Mouse (Mus musculus) kidney, embryonic 14.5 days (tissue): ENCODE data around the gene Zdhhc7. TPM values are rescaled to one million over a fixed set of nuclear protein-coding genes. Genes with fewer than 3 reads are reported as not detected.

Experiments used
- ATAC-seq: fragments of 200-750 bp; cut with Nextera tagmentation; 2 replicates; pipeline ENCODE4 v1.8.0; 2017; ENCODE audit warnings: moderate number of reproducible peaks, mild to moderate bottlenecking, moderate TSS enrichment, moderate library complexity; ENCODE audit not compliant: low FRiP score, low TSS enrichment
- H3K27ac ChIP-seq: fragments of 300-500 bp; sonication (generic); 2 replicates; pipeline ENCODE4 v1.5.1; 2014; ENCODE audit warnings: low read depth, mild to moderate bottlenecking, low read length, moderate library complexity, mixed read lengths
- H3K27me3 ChIP-seq: fragments of 300-500 bp; sonication (generic); 2 replicates; pipeline ENCODE4 v1.6.1; 2014; ENCODE audit warnings: mild to moderate bottlenecking, low read length; ENCODE audit not compliant: control insufficient read depth, insufficient read depth
- H3K36me3 ChIP-seq: fragments of 300-500 bp; sonication (generic); 2 replicates; pipeline ENCODE4 v1.6.1; 2014; ENCODE audit warnings: low read length, mixed read lengths; ENCODE audit not compliant: control insufficient read depth, insufficient read depth
- H3K4me1 ChIP-seq: fragments of 300-500 bp; sonication (generic); 2 replicates; pipeline ENCODE4 v1.6.1; 2014; ENCODE audit warnings: low read length, mixed read lengths; ENCODE audit not compliant: control insufficient read depth, insufficient read depth
- H3K4me2 ChIP-seq: fragments of 300-500 bp; sonication (generic); replicated peaks from 2 replicates; pipeline ENCODE4 v1.6.1; 2014; ENCODE audit warnings: low read depth, mild to moderate bottlenecking, low read length
- H3K4me3 ChIP-seq: fragments of 300-500 bp; sonication (generic); 2 replicates; pipeline ENCODE4 v1.5.1; 2014; ENCODE audit warnings: mild to moderate bottlenecking, low read length
- H3K9ac ChIP-seq: fragments of 300-500 bp; sonication (generic); 2 replicates; pipeline ENCODE4 v1.6.1; 2014; ENCODE audit warnings: low read depth, mild to moderate bottlenecking, low read length, moderate library complexity
- H3K9me3 ChIP-seq: fragments of 300-500 bp; sonication (generic); 2 replicates; pipeline ENCODE4 v1.6.1; 2016; ENCODE audit warnings: low read length; ENCODE audit not compliant: control insufficient read depth
- WGBS: fragments of 180-500 bp; shearing (Covaris S2); extraction: QIAGEN DNeasy Blood & Tissue Kit; methylation state at CpG from one replicate; pipeline ENCODE4 v1.1.7; 2014; 5-methylcytosine and 5-hydroxymethylcytosine counted together
- polyA plus RNA-seq: library from polyadenylated mRNA; unstranded; fragments of >200 nt; fragmentation: Nextera tagmentation; extraction: Ambion mirVana; gene quantifications from 2 replicates; pipeline ENCODE4 v1.2.1, GENCODE M21; 2014

The Zdhhc7 gene
- polyA plus RNA-seq, 1 experiment from 2014 or later: 31.0 TPM

DNA sequence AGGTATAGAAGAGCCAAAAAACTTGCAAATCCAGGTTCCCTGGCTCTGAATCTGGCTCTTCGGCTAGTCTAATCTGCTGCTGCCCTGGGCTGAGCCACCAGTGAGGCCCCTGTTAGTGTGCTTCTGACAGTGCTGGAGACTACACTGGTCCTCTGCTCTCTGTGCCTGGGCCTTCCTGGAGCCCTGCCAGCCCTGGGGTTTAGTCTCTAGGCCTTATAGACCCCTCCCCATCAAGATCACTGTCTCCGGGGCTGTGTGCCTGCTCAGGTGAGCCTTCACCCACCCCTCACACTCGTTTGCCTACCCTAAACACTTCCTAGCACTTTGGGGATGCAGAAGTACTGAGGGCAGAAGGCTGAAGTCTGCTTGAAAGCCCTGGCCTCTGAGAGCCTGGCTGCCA lies 18.1 kb upstream of the Zdhhc7 start:
- WGBS: 67% methylated on average over 3 of the region's 3 CpGs
- Histone ChIP-seq H3K4me2 (no peak overlapping the region), H3K9ac (no peak overlapping the region), H3K4me3 (no peak overlapping the region), H3K36me3 (no peaks in the 10 kb centered on the region), H3K27me3 (peaks cover 18% of the 10 kb centered on the region), H3K4me1 (peaks cover 4% of the 10 kb centered on the region; the same call in 1 of the 2 replicates), H3K27ac (no peak overlapping the region), H3K9me3 (no peaks in the 10 kb centered on the region)
- no peak for ATAC-seq

- Histone ChIP-seq H3K4me3 (no peak overlapping the region), H3K4me1 (peaks cover 6% of the 10 kb centered on the region; the same call in 1 of the 2 replicates), H3K36me3 (no peaks in the 10 kb centered on the region), H3K9ac (no peak overlapping the region), H3K4me2 (no peak overlapping the region), H3K9me3 (no peaks in the 10 kb centered on the region), H3K27ac (no peak overlapping the region), H3K27me3 (peaks cover 22% of the 10 kb centered on the region)
- ATAC-seq: no peak
- 76% methylated on average over 5 of the region's 5 CpGs for WGBS
These were observed 17.6 kb upstream of the Zdhhc7 start for GRCm38 (mm10) chr8:120118847-120119246.

- ATAC-seq: no peak
- Histone ChIP-seq H3K9ac (no peak overlapping the region), H3K36me3 (no peaks in the 10 kb centered on the region), H3K4me1 (peaks cover 7% of the 10 kb centered on the region; the same call in 1 of the 2 replicates), H3K4me2 (no peak overlapping the region), H3K9me3 (no peaks in the 10 kb centered on the region), H3K4me3 (no peak overlapping the region), H3K27me3 (peaks cover 22% of the 10 kb centered on the region), H3K27ac (no peak overlapping the region)
- WGBS: 59% methylated on average over 9 of the region's 9 CpGs
These were observed 16.9 kb upstream of the Zdhhc7 start for GRCm38 (mm10) chr8:120118162-120118561.

- Histone ChIP-seq H3K9ac (no peak overlapping the region), H3K4me1 (peaks cover 12% of the 10 kb centered on the region; the same call in 1 of the 2 replicates), H3K9me3 (no peaks in the 10 kb centered on the region), H3K36me3 (no peaks in the 10 kb centered on the region), H3K4me3 (no peak overlapping the region), H3K4me2 (no peak overlapping the region), H3K27ac (no peak overlapping the region), H3K27me3 (peaks cover 22% of the 10 kb centered on the region)
- no peak for ATAC-seq
- WGBS: 69% methylated on average over 7 of the region's 7 CpGs
These were observed 15.3 kb upstream of the Zdhhc7 start for GRCm38 (mm10) chr8:120116600-120116999.

- WGBS: under 1% methylated on average over 46 of the region's 46 CpGs
- H3K4me2 ChIP-seq: peak overlapping the region; percentile 67
These were observed 13.1 kb upstream of the Zdhhc7 start for GRCm38 (mm10) chr8:120114315-120114841.

DNA sequence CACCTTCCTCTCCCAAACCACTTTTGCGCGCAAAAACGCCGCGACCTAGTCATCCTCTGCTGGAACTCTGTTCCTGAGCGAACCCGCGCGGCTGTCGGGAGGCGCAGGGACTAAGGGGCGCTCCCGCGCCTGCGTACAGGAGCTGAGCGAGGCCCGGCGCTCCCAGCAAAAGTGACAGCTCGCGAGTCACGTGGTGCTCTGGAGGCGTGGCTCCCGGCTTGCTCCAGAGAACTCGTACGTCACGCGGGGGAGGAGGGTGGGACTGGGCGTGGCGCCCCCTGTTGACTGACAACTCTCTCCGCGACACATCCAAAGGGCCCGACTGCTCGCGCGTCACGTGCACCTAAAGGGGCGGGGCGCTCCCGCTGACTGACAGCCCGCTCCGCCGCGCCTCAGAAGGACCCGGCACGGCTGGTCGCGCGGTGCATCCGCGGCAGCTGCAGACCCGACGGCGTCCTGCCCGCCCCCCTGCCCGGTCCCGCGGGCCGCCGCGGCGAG lies 12.5 kb upstream of the Zdhhc7 start, which contains the start of gene 6430548M08Rik:
6430548M08Rik (plus strand) TSS at position 395 of the 498 bp plus-strand sequence.
- H3K4me3 ChIP-seq: peak within 1 kb of the TSS; percentile 70
- H3K27ac ChIP-seq: peak within 1 kb of the TSS; percentile 76
- peaks cover 12% of the 10 kb centered on the region; the same call in 1 of the 2 replicates for H3K4me1 ChIP-seq
- peak; percentile 96 for ATAC-seq
- H3K27me3 ChIP-seq: peaks cover 22% of the 10 kb centered on the region
- peak within 1 kb of the TSS; percentile 67 for H3K4me2 ChIP-seq
- peak within 1 kb of the TSS; percentile 63 for H3K9ac ChIP-seq
- WGBS: under 1% methylated on average over 60 of the region's 61 CpGs
- no peaks in the 10 kb centered on the region for H3K9me3 ChIP-seq
- H3K36me3 ChIP-seq: no peaks in the 10 kb centered on the region

More at GRCm38 (mm10) chr8:120114315-120114841, 13.1 kb upstream of the Zdhhc7 start:
- H3K4me3 ChIP-seq: peak overlapping the region; percentile 70
- H3K9me3 ChIP-seq: no peaks in the 10 kb centered on the region
- peak; percentile 75 for ATAC-seq
- peak overlapping the region; percentile 63 for H3K9ac ChIP-seq
- H3K4me1 ChIP-seq: peaks cover 12% of the 10 kb centered on the region; the same call in 1 of the 2 replicates
- H3K27me3 ChIP-seq: peaks cover 22% of the 10 kb centered on the region
- H3K27ac ChIP-seq: no peak overlapping the region
- no peaks in the 10 kb centered on the region for H3K36me3 ChIP-seq

DNA sequence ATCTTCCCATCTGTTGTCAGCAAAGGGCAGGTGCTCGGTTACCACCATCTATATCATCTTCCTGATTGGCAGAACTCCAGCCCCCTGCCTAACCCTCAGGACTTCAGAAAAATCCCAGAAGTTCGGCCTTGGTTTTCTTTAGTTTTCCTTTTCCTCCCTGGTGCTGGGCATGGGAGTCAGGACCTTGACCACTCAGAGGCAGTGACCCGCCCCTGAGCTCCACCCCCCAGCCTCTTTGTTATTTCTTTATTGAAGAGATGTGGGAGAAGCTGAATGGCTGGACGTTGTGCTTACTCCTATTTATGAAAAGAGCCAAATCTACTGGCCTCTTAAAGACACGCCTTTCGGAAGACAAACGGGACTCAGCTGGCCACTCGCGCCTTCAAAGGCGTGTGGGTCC lies 12.0 kb upstream of the Zdhhc7 start:
- Histone ChIP-seq H3K4me1 (peaks cover 12% of the 10 kb centered on the region; the same call in 1 of the 2 replicates), H3K9me3 (no peaks in the 10 kb centered on the region), H3K36me3 (no peaks in the 10 kb centered on the region), H3K4me2 (peak overlapping the region; percentile 67), H3K4me3 (peak overlapping the region; percentile 70), H3K27me3 (peaks cover 22% of the 10 kb centered on the region), H3K9ac (peak overlapping the region; percentile 53), H3K27ac (peak overlapping the region; percentile 76)
- ATAC-seq: peak; percentile 41
- WGBS: 3% methylated on average over 10 of the region's 10 CpGs

GRCm38 (mm10) chr8:120112535-120112934 lies 11.3 kb upstream of the Zdhhc7 start:
- 82% methylated on average over 5 of the region's 5 CpGs for WGBS
- H3K27me3 ChIP-seq: peaks cover 22% of the 10 kb centered on the region
- H3K9ac ChIP-seq: no peak overlapping the region
- H3K4me2 ChIP-seq: no peak overlapping the region
- peaks cover 12% of the 10 kb centered on the region; the same call in 1 of the 2 replicates for H3K4me1 ChIP-seq
- no peak for ATAC-seq
- no peaks in the 10 kb centered on the region for H3K9me3 ChIP-seq
- no peak overlapping the region for H3K27ac ChIP-seq
- no peak overlapping the region for H3K4me3 ChIP-seq
- no peaks in the 10 kb centered on the region for H3K36me3 ChIP-seq

- Histone ChIP-seq H3K4me3 (no peak overlapping the region), H3K36me3 (no peaks in the 10 kb centered on the region), H3K9ac (no peak overlapping the region), H3K4me2 (no peak overlapping the region), H3K9me3 (no peaks in the 10 kb centered on the region), H3K4me1 (peaks cover 12% of the 10 kb centered on the region; the same call in 1 of the 2 replicates), H3K27ac (no peak overlapping the region), H3K27me3 (peaks cover 17% of the 10 kb centered on the region)
- no peak for ATAC-seq
- WGBS: 74% methylated on average over 4 of the region's 4 CpGs
These were observed 10.1 kb upstream of the Zdhhc7 start for GRCm38 (mm10) chr8:120111382-120111781.
